Mouse (Mus musculus) intestine, postnatal 0 days (tissue): ENCODE results near the gene Dock10. TPM values are rescaled to one million over a fixed set of nuclear protein-coding genes. Genes with fewer than 3 reads are reported as not detected.

ENCODE experiments used
- ATAC-seq: fragments of 200-750 bp; cut with Nextera tagmentation; 2 replicates; pipeline ENCODE4 v1.8.0; 2017; ENCODE audit warnings: mild to moderate bottlenecking, moderate TSS enrichment, moderate library complexity
- H3K27ac ChIP-seq: fragments of 300-500 bp; sonication (generic); 2 replicates; pipeline ENCODE4 v1.5.1; 2014; ENCODE audit warnings: mild to moderate bottlenecking, low read depth, low read length, moderate library complexity
- H3K27me3 ChIP-seq: fragments of 300-500 bp; sonication (generic); replicated peaks from 2 replicates; pipeline ENCODE4 v1.6.1; 2014; ENCODE audit warnings: low read length, mixed read lengths; ENCODE audit not compliant: control insufficient read depth, insufficient read depth
- H3K36me3 ChIP-seq: fragments of 300-500 bp; sonication (generic); 2 replicates; pipeline ENCODE4 v1.6.1; 2014; ENCODE audit warnings: mild to moderate bottlenecking, moderate library complexity; ENCODE audit not compliant: control insufficient read depth, insufficient read depth
- H3K4me1 ChIP-seq: fragments of 300-500 bp; sonication (generic); replicated peaks from 2 replicates; pipeline ENCODE4 v1.6.1; 2014; ENCODE audit warnings: antibody characterized with exemption, low read length, mixed read lengths; ENCODE audit not compliant: control insufficient read depth, insufficient read depth
- H3K4me2 ChIP-seq: fragments of 300-500 bp; sonication (generic); replicated peaks from 2 replicates; pipeline ENCODE4 v1.6.1; 2014; ENCODE audit warnings: low read depth, mild to moderate bottlenecking, moderate library complexity
- H3K4me3 ChIP-seq: fragments of 300-500 bp; sonication (generic); 2 replicates; pipeline ENCODE4 v1.5.1; 2014; ENCODE audit warnings: low read depth, low read length
- H3K9ac ChIP-seq: fragments of 300-500 bp; sonication (generic); 2 replicates; pipeline ENCODE4 v1.6.1; 2014; ENCODE audit warnings: mild to moderate bottlenecking, low read depth, low read length
- H3K9me3 ChIP-seq: fragments of 300-500 bp; sonication (generic); 2 replicates; pipeline ENCODE4 v1.6.1; 2016; ENCODE audit warnings: mixed run types; ENCODE audit not compliant: control insufficient read depth
- CTCF ChIP-seq: sonication (generic); IDR thresholded peaks from 2 replicates; pipeline ENCODE4 v1.5.1; 2016; ENCODE audit warnings: low read depth, mild to moderate bottlenecking, control low read depth, antibody characterized with exemption, moderate library complexity
- WGBS: fragments of 180-500 bp; shearing (Covaris S2); extraction: QIAGEN DNeasy Blood & Tissue Kit; methylation state at CpG from one replicate; pipeline ENCODE4 v1.1.7; 2014; 5-methylcytosine and 5-hydroxymethylcytosine counted together
- polyA plus RNA-seq: library from polyadenylated mRNA; unstranded; fragments of >200 nt; fragmentation: Nextera tagmentation; extraction: Ambion mirVana; gene quantifications from 2 replicates; pipeline ENCODE4 v1.2.1, GENCODE M21; 2015

Gene Dock10
- polyA plus RNA-seq, 1 experiment from 2014 or later: 2.1 TPM

- no peak overlapping the region for H3K27ac ChIP-seq
- 56% methylated on average over 8 of the region's 8 CpGs for WGBS
- H3K27me3 ChIP-seq: no peaks in the 10 kb centered on the region
- H3K4me1 ChIP-seq: no peaks in the 10 kb centered on the region
- peak; percentile 65 for TF ChIP-seq CTCF
- H3K9me3 ChIP-seq: no peaks in the 10 kb centered on the region
- no peak overlapping the region for H3K4me2 ChIP-seq
- H3K4me3 ChIP-seq: no peak overlapping the region
- ATAC-seq: no peak
- H3K9ac ChIP-seq: no peak overlapping the region
- no peaks in the 10 kb centered on the region for H3K36me3 ChIP-seq
Observed at GRCm38 (mm10) chr1:80512210-80512948, 245.9 kb downstream of the Dock10 start.

GRCm38 (mm10) chr1:80504757-80505156, 253.6 kb downstream of the Dock10 start:
- no peaks in the 10 kb centered on the region for H3K27me3 ChIP-seq
- H3K4me2 ChIP-seq: no peak overlapping the region
- TF ChIP-seq CTCF: peak; percentile 54
- H3K36me3 ChIP-seq: no peaks in the 10 kb centered on the region
- H3K9me3 ChIP-seq: no peaks in the 10 kb centered on the region
- no peaks in the 10 kb centered on the region for H3K4me1 ChIP-seq
- H3K4me3 ChIP-seq: no peak overlapping the region
- no peak overlapping the region for H3K27ac ChIP-seq
- WGBS: 76% methylated on average over 2 of the region's 2 CpGs
- ATAC-seq: no peak
- H3K9ac ChIP-seq: no peak overlapping the region

GRCm38 (mm10) chr1:80504081-80504480, 254.2 kb downstream of the Dock10 start:
- WGBS: 84% methylated on average over 4 of the region's 4 CpGs
- no peak overlapping the region for H3K9ac ChIP-seq

GRCm38 (mm10) chr1:80502456-80503165, 255.7 kb downstream of the Dock10 start:
- Histone ChIP-seq H3K4me2 (no peak overlapping the region), H3K9ac (no peak overlapping the region), H3K36me3 (no peaks in the 10 kb centered on the region), H3K27ac (no peak overlapping the region), H3K27me3 (no peaks in the 10 kb centered on the region), H3K4me3 (no peak overlapping the region), H3K9me3 (no peaks in the 10 kb centered on the region), H3K4me1 (no peaks in the 10 kb centered on the region)
- TF ChIP-seq CTCF: no peak
- no peak for ATAC-seq
- WGBS: 79% methylated on average over 9 of the region's 9 CpGs

More at GRCm38 (mm10) chr1:80504081-80504480, 254.2 kb downstream of the Dock10 start:
- no peaks in the 10 kb centered on the region for H3K4me1 ChIP-seq
- H3K36me3 ChIP-seq: no peaks in the 10 kb centered on the region
- no peak overlapping the region for H3K4me3 ChIP-seq
- no peak for ATAC-seq
- no peak overlapping the region for H3K4me2 ChIP-seq
- TF ChIP-seq CTCF: no peak
- no peak overlapping the region for H3K27ac ChIP-seq
- no peaks in the 10 kb centered on the region for H3K9me3 ChIP-seq
- no peaks in the 10 kb centered on the region for H3K27me3 ChIP-seq

- TF ChIP-seq CTCF: no peak
- WGBS: 88% methylated on average over 7 of the region's 7 CpGs
Observed at GRCm38 (mm10) chr1:80499264-80499663, 259.1 kb downstream of the Dock10 start.

GRCm38 (mm10) chr1:80496360-80496759, 262.0 kb downstream of the Dock10 start:
- no peak for ATAC-seq
- Histone ChIP-seq H3K9ac (no peak overlapping the region), H3K4me1 (no peaks in the 10 kb centered on the region), H3K36me3 (no peaks in the 10 kb centered on the region), H3K27me3 (no peaks in the 10 kb centered on the region), H3K4me2 (no peak overlapping the region), H3K9me3 (no peaks in the 10 kb centered on the region), H3K27ac (no peak overlapping the region), H3K4me3 (no peak overlapping the region)
- TF ChIP-seq CTCF: no peak
- WGBS: 82% methylated on average over 4 of the region's 4 CpGs

More at GRCm38 (mm10) chr1:80499264-80499663, 259.1 kb downstream of the Dock10 start:
- Histone ChIP-seq H3K9ac (no peak overlapping the region), H3K9me3 (no peaks in the 10 kb centered on the region), H3K4me3 (no peak overlapping the region), H3K36me3 (no peaks in the 10 kb centered on the region), H3K27me3 (no peaks in the 10 kb centered on the region), H3K27ac (no peak overlapping the region), H3K4me1 (no peaks in the 10 kb centered on the region), H3K4me2 (no peak overlapping the region)
- no peak for ATAC-seq
